Mouse (Mus musculus) stomach, postnatal 0 days (tissue): ENCODE results near the gene Nup210. TPM values are rescaled to one million over a fixed set of nuclear protein-coding genes. Genes with fewer than 3 reads are reported as not detected.

ENCODE experiments used
- ATAC-seq: fragments of 200-750 bp; cut with Nextera tagmentation; 2 replicates; pipeline ENCODE4 v1.8.0; 2017; ENCODE audit not compliant: low FRiP score, low TSS enrichment
- DNase-seq: peaks from one replicate; pipeline ENCODE4 v3.0.0-alpha.2; 2016; ENCODE audit warnings: low spot score
- H3K27ac ChIP-seq: fragments of 300-500 bp; sonication (generic); replicated peaks from 2 replicates; pipeline ENCODE4 v1.5.1; 2014; ENCODE audit warnings: mild to moderate bottlenecking, control low read depth
- H3K27me3 ChIP-seq: fragments of 300-500 bp; sonication (generic); 2 replicates; pipeline ENCODE4 v1.6.1; 2014; ENCODE audit warnings: low read length; ENCODE audit not compliant: control insufficient read depth, insufficient read depth
- H3K36me3 ChIP-seq: fragments of 300-500 bp; sonication (generic); 2 replicates; pipeline ENCODE4 v1.6.1; 2014; ENCODE audit warnings: low read length, mixed read lengths; ENCODE audit not compliant: control insufficient read depth, insufficient read depth
- H3K4me1 ChIP-seq: fragments of 300-500 bp; sonication (generic); replicated peaks from 2 replicates; pipeline ENCODE4 v1.6.1; 2014; ENCODE audit warnings: antibody characterized with exemption; ENCODE audit not compliant: control insufficient read depth, insufficient read depth
- H3K4me2 ChIP-seq: fragments of 300-500 bp; sonication (generic); replicated peaks from 2 replicates; pipeline ENCODE4 v1.6.1; 2014; ENCODE audit warnings: low read depth, mild to moderate bottlenecking, control low read depth, moderate library complexity
- H3K4me3 ChIP-seq: fragments of 300-500 bp; sonication (generic); 2 replicates; pipeline ENCODE4 v1.5.1; 2014; ENCODE audit warnings: low read depth, low read length, control low read depth
- H3K9ac ChIP-seq: fragments of 300-500 bp; sonication (generic); 2 replicates; pipeline ENCODE4 v1.6.1; 2014; ENCODE audit warnings: mild to moderate bottlenecking, low read length, control low read depth, mixed read lengths
- H3K9me3 ChIP-seq: fragments of 300-500 bp; sonication (generic); 2 replicates; pipeline ENCODE4 v1.6.1; 2016; ENCODE audit warnings: low read length; ENCODE audit not compliant: control insufficient read depth
- CTCF ChIP-seq: IDR thresholded peaks from 2 replicates; pipeline ENCODE4 v1.5.1; 2016; ENCODE audit warnings: antibody characterized with exemption, low read depth, mild to moderate bottlenecking, moderate library complexity
- EP300 ChIP-seq: optimal IDR thresholded peaks from 2 replicates; pipeline ENCODE3; 2016; ENCODE audit warnings: antibody characterized with exemption
- WGBS: fragments of 180-500 bp; shearing (Covaris S2); extraction: QIAGEN DNeasy Blood & Tissue Kit; methylation state at CpG from one replicate; pipeline ENCODE4 v1.1.7; 2014; 5-methylcytosine and 5-hydroxymethylcytosine counted together
- polyA plus RNA-seq: library from polyadenylated mRNA; unstranded; fragments of >200 nt; fragmentation: Nextera tagmentation; extraction: Ambion mirVana; gene quantifications from 2 replicates; pipeline ENCODE4 v1.2.1, GENCODE M21; 2015

Gene Nup210
- polyA plus RNA-seq, 1 experiment from 2014 or later, result 2.4 TPM

DNA sequence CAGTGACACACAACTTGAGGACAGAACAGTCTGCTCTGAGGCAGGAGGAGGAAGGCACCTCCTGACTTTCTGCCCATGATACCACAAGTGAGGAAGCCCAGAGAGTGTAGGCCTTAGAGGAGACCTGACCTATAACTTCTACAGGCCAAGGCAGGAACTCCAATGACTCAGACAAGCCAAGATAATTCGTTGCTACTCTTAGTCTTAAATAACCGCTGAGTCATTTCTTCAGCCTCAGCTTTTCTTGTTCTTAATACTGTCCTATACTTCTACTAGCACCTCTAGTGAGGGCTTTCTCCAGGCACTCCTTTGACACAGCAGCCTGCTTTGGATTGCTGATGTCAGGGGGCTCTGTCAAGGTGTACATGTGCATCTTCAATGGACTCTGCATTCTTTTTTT lies 55.3 kb downstream of the Nup210 start:
- Histone ChIP-seq H3K9ac (no peak overlapping the region), H3K36me3 (no peaks in the 10 kb centered on the region), H3K27me3 (no peaks in the 10 kb centered on the region), H3K4me3 (no peak overlapping the region), H3K4me2 (no peak overlapping the region), H3K27ac (no peak overlapping the region), H3K9me3 (no peaks in the 10 kb centered on the region), H3K4me1 (no peaks in the 10 kb centered on the region)
- WGBS, result 67% methylated on average over 2 of the region's 2 CpGs
- no peak for DNase-seq
- no peak for ATAC-seq
- no peak for TF ChIP-seq EP300
- TF ChIP-seq CTCF, result no peak

DNA sequence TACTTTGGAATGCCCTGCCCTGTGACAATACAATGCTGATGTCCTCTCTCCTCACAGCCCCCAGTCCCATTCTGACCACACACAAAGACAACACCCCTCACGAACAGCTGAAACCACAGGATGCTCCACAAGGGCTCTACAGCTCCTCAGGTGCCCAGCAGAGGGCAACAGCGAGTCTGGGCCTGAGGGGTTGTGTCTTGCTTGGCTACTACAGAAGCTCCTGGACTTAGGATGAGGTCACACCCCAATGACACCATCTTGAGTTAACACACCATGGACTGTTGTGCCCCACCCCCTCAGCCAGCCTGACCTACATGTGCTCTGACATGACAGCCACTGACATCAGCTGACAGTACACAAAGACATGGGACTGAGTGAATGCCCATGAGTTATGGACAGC lies 56.9 kb downstream of the Nup210 start:
- TF ChIP-seq CTCF (peak; percentile 91), EP300 (no peak)
- DNase-seq (peak; percentile 64), ATAC-seq (peak; percentile 81)
- 37% methylated on average over 2 of the region's 2 CpGs for WGBS
- Histone ChIP-seq H3K36me3 (no peaks in the 10 kb centered on the region), H3K4me2 (no peak overlapping the region), H3K4me1 (no peaks in the 10 kb centered on the region), H3K27me3 (no peaks in the 10 kb centered on the region), H3K4me3 (no peak overlapping the region), H3K9ac (no peak overlapping the region), H3K27ac (no peak overlapping the region), H3K9me3 (no peaks in the 10 kb centered on the region)

DNA sequence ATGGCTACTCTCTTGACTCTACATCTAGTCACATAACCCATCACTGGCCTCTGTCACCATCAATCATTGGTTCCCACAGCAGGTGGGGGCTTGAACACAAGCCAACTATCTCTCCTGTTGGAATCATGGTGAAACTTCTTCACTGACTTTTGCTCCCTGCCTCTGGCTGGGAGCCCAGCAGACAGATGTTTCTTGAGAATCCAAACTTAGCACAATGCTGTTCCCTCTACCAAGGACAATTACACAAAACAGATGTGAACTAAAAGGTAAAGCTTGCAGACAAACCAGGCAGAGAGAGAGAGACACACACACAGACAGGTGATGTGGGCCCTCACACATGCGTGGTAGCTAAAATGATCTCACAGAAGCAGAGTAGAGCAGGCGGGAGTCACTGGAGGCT lies 58.6 kb downstream of the Nup210 start:
- H3K9me3 ChIP-seq, result no peaks in the 10 kb centered on the region
- H3K27ac ChIP-seq, result no peak overlapping the region
- DNase-seq, result no peak
- no peaks in the 10 kb centered on the region for H3K27me3 ChIP-seq
- no peak overlapping the region for H3K4me2 ChIP-seq
- no peak for TF ChIP-seq CTCF
- TF ChIP-seq EP300, result no peak
- no peaks in the 10 kb centered on the region for H3K4me1 ChIP-seq
- 75% methylated on average over 2 of the region's 2 CpGs for WGBS
- no peak overlapping the region for H3K9ac ChIP-seq
- no peak overlapping the region for H3K4me3 ChIP-seq
- H3K36me3 ChIP-seq, result no peaks in the 10 kb centered on the region
- no peak for ATAC-seq

DNA sequence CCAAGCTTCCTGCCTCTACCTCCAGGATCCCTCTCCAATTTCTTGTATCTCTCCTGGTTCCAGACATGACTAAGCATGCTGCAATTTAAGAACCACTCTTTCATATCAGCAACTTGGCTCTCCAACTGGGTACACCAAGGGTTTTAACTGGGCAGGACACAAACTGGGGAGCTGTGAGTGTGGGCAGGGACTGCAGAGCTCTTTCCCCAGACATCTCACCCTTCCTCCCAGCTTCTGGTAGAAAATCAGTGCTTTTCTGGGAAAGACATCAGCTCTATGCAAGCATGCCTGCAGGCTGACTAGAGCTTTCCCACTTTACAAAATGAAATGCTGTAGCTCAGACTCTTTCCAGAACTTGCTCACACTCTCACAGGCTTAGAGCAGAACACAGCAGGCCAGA lies 60.3 kb downstream of the Nup210 start:
- no peak for ATAC-seq
- no peak overlapping the region for H3K4me3 ChIP-seq

DNA sequence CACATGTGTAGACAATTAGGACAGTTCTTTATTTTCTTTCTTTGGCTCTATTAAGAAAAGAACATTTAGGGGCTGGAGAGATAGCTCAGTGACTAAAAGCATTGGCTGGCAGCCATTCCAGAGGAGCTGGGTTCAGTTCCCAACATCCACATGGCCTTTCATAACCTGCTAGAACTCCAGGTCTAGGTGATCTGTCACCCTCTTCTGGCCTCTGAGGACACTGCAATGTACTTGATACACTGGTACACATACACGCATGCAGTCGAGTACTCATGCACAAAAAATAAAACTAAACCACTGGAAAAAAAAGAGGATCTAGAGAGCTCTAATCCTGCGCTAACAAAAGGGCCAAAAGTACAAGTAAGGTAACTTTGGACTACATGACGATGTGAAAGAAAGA lies 64.1 kb downstream of the Nup210 start:
- Histone ChIP-seq H3K4me1 (no peaks in the 10 kb centered on the region), H3K9me3 (no peaks in the 10 kb centered on the region), H3K4me3 (no peak overlapping the region), H3K9ac (no peak overlapping the region), H3K36me3 (no peaks in the 10 kb centered on the region), H3K27ac (no peak overlapping the region), H3K27me3 (no peaks in the 10 kb centered on the region), H3K4me2 (no peak overlapping the region)
- ATAC-seq (no peak), DNase-seq (no peak)
- 95% methylated on average over 4 of the region's 4 CpGs for WGBS
- TF ChIP-seq CTCF, result peak; percentile 52
- TF ChIP-seq EP300, result no peak

More for the DNA sequence above, 60.3 kb downstream of the Nup210 start:
- no peaks in the 10 kb centered on the region for H3K27me3 ChIP-seq
- no peak overlapping the region for H3K9ac ChIP-seq
- TF ChIP-seq CTCF, result no peak
- no peak for TF ChIP-seq EP300
- no peaks in the 10 kb centered on the region for H3K4me1 ChIP-seq
- H3K36me3 ChIP-seq, result no peaks in the 10 kb centered on the region
- no peak overlapping the region for H3K27ac ChIP-seq
- H3K9me3 ChIP-seq, result no peaks in the 10 kb centered on the region
- no peak for DNase-seq
- no peak overlapping the region for H3K4me2 ChIP-seq

DNA sequence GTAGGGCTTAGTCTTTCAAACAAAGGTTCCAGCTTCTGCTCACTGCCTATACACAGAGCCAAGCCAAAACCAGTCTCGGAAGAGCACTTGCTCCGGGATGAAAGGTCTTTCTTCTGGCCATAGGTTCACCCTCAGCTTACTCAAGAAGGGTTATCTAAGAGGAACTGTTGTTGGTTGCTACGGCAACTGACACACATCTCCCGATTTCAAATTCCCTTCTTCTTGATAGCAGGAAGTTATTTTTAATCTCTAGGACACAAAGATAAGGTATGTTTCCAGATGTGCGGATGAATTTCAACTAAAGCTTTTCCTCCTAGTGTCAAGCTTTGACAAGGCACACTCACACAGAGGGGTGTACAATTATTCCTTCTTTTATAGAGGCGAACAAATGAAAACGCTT lies 68.6 kb downstream of the Nup210 start:
- Histone ChIP-seq H3K9me3 (no peaks in the 10 kb centered on the region), H3K27me3 (no peaks in the 10 kb centered on the region), H3K9ac (no peak overlapping the region), H3K4me2 (no peak overlapping the region), H3K27ac (no peak overlapping the region), H3K36me3 (no peaks in the 10 kb centered on the region), H3K4me1 (no peaks in the 10 kb centered on the region), H3K4me3 (no peak overlapping the region)
- no peak for ATAC-seq
- WGBS, result 72% methylated on average over 7 of the region's 7 CpGs
- TF ChIP-seq CTCF, result no peak
- TF ChIP-seq EP300, result no peak
- no peak for DNase-seq
